Mouse (Mus musculus) regulatory T cell (primary cell): ENCODE data around the gene Mfsd2b.

Experiments
- in situ Hi-C: fragments of 300-600 bp; cut with MboI, MseI; formaldehyde crosslinking; loops from one replicate; pipeline ENCODE4 v1.15.1; 2025; ENCODE audit warnings: high pct_unique_total_duplicates

Mfsd2b gene

DNA sequence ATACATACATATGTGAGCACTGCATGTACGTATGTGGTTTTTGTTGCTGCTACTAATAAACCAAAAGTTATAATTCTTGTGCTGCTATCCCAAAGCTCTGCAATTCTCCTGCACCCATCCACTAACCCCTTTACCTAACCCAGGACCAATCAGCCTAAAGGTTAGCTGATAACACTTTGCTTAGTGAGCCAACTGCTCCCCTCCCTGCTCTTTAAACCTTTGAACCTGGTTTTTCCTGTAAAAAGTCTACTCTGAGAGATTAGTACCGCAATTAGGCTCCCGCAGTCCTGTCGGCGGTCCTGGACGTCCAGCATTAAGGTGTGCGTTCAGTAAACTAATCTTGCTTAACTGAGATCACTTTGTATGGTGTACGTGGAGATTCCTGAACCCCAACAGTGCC is 1.5 kb upstream of the Mfsd2b start:
- in situ Hi-C loops: no loop called here

GRCm38 (mm10) chr12:4873531-4873930 is 628 bp downstream of the Mfsd2b start:
- in situ Hi-C loops: no loop called here

GRCm38 (mm10) chr12:4872983-4873477 is 1.1 kb downstream of the Mfsd2b start:
- in situ Hi-C loops: no loop called here

GRCm38 (mm10) chr12:4872273-4872672 is 1.9 kb downstream of the Mfsd2b start:
- in situ Hi-C loops: no loop called here

DNA sequence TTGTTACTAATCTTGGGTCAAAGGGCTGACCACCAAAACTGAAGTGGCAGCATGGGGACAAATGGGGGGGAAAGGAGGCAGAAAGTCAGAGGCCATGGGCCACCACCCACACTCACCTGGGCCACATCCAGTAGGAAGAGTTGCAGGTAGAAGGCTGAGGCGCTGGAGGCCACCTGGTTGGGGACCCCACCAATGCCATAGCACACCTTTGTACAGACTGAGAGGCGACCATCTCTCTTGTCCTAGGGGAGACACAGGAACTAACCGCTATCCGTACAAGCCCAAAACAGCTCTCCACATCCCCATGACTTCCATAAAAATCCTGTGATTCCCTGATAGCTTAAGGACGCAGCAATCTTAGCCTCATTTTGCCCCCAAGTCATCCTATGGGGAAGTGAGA is 2.9 kb downstream of the Mfsd2b start:
- in situ Hi-C loops: no loop called here

DNA sequence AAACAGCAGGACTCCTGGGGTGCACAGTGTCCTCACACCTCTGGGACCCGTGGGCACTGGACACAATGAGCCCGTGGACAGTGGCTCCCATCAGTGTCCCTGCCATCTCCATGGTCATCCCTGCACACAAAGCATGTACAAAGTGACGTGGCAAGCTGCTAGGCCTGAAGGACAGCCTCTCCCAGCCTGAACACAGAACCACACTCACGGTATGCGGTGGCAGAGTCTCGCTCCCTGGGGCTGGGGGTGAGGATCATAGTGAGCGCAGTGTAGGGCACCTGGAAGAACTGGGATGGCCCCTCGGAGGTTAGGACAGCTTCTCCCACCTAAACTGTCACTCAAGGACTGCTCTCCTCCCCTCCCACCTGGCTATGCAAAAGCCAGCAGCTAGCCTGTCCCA is 5.2 kb downstream of the Mfsd2b start:
- in situ Hi-C loops: no loop called here

GRCm38 (mm10) chr12:4864338-4864690 is 9.8 kb downstream of the Mfsd2b start:
- in situ Hi-C loops: no loop called here

GRCm38 (mm10) chr12:4863654-4864337 is 10.4 kb downstream of the Mfsd2b start:
- in situ Hi-C loops: no loop called here

DNA sequence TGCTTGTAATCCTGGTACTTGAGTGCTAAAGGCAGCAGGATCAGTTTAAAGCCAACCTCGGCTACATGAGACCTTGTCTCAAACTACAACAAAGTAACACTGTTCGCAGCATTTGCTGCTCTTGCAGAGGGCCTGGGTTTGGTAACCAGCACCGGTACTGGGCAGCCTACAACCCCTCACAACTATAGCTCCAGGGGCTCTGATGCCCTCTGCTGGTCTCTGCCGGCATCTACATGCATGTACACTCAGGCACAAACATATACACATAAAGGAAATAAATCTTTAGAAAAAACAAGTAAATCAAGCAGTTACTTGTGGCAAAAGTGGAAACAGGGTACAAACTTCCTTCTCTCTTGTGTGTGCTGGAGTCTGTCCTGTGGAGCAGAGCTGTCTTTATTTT is 11.5 kb downstream of the Mfsd2b start:
- in situ Hi-C loops: no loop called here

DNA sequence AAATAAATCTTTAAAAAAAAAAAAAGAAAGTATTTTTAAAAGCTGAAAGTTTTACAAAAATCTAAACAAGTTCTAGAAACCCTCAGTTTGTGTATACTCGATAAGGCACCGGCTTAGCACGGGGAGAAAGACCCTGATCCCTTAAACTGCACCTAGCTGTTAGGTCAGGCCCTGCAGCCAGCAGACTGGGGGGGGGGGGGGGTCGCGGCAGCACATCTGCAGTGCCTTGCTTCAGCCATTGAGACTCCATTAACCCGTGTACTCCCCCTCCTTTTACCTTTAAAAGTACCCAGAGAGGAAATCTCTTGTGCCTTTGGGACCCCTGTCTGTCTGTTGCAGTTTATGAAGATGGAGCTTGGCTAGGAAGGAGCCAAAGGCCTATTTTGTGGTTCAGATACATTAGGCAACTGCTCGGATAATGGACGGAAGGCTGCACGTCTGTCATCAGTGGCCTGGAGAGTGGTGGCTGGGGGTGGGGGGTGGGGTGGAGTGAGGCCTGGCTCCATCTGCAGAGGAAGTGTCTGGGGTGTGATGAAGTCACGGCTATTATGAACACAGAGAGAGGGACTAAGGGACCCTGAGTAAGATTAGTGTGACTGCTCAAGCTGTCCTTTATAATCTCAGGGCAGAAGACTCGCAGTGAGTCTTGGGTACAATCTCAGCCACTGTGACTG is 14.8 kb downstream of the Mfsd2b start:
- in situ Hi-C loops: no loop called here

GRCm38 (mm10) chr12:4856834-4857233 is 17.3 kb downstream of the Mfsd2b start:
- in situ Hi-C loops: no loop called here

- in situ Hi-C loops: no loop called here
Observed at GRCm38 (mm10) chr12:4856160-4856559, 18.0 kb downstream of the Mfsd2b start.

DNA sequence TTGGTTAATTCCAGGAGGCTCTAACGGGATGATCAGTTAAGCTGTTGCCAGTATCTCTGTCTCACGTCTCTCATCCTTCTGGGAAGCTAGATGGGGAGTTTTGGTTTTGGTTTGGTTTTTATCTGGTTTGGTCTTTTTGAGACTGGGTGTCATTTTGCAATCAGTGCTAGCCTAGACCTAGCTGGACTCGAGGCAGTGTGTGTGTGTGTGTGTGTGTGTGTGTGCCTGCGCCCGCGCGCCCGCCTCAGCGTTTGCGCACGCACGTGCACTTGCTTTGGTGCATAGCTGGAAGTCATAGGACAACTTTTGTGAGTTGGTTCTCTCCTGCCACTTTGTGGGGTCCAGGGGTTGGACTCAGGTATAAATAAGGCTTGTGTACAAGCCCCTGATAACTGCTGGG is 30.4 kb downstream of the Mfsd2b start:
- in situ Hi-C loops: no loop called here

- in situ Hi-C loops: no loop called here
Observed at GRCm38 (mm10) chr12:4842890-4843597, 31.1 kb downstream of the Mfsd2b start, which contains the start of gene Wdcp. Gene Wdcp (plus strand): TSS chr12:4843303.

DNA sequence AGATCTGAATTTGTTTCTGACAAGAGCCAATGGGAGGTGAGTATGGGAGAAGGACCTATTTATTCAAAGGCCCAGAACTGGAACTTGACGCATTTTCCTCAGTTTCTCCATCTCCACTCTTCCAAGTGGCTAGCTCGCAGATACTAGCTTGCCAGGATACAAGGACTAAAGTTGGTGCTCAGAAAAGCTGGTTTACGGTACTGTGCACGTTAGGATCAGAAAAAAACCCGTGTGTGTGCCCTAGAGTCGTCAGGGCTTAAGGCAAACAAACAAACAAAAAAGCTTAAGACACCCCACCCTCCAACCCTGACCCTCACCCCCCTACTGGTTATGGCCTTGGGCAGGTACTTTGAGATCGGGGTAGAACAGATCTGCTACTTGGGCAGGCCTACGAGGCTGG is 31.7 kb downstream of the Mfsd2b start:
- in situ Hi-C loops: no loop called here

GRCm38 (mm10) chr12:4841392-4841887 is 32.7 kb downstream of the Mfsd2b start, which contains the start of gene Fkbp1b:
Gene Fkbp1b (minus strand): TSS chr12:4841591.
- in situ Hi-C loops: no loop called here

GRCm38 (mm10) chr12:4840741-4841140 is 33.4 kb downstream of the Mfsd2b start:
- in situ Hi-C loops: no loop called here

DNA sequence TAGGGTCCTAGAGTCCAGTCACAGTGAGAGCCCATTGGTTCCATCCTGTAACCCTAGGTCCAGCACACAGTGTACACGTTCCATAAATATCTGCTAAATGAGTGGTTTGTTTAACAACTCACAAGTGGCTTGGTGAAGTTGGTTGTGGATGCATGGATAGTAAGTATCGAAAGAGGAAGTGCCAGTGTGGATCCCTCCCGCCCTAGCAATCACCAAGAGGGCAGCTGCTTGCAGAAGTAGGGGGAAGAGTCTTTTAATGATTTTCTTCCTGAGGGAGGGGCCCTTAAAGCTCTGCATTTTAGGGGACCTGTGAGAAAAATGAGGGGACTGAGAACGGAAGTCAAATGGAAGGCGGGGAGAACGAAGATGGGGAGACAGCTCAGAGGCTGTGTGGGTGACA is 34.1 kb downstream of the Mfsd2b start:
- in situ Hi-C loops: no loop called here

DNA sequence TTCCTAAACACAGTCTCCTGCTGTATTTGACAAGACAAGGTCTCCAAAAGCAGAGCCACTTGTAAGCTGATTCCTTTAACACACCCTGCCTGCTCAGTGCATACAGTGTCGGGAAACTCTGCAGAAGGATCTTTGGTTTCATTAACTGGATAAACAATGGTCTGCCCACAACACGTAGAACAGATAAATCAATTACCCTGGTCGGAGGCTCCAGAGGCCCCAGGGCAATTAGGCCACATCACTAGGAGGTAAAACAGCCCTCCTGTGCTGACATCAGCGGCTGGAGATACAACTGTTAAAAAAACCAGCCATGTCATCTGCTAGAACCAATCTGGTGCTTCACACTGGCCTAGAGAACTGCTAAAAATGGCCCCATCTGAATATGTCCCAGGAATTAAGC is 37.2 kb downstream of the Mfsd2b start:
- in situ Hi-C loops: loop anchor here (5.0 kb wide), 1 partner anchor 75 kb away; no protein-coding TSS in a partner anchor

DNA sequence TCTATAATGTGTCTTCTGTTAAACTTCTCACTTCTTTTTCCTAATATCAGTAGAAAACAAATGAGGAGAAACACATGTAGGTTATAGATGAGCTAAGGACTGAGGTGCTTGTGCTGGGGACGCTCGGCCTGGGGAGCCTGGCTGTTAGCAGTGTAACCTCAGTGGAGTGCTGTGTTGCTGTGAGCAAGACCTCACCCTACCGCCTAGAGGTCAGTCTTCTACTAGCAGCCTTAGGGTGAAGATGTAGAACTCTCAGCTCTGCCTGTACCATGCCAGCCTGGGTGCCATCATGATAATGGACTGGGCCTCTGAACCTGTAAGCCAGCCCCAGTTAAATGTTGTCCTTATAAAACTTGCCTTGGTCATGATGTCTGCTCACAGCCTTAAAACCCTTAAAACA is 46.9 kb downstream of the Mfsd2b start:
- in situ Hi-C loops: no loop called here

- in situ Hi-C loops: no loop called here
Observed at GRCm38 (mm10) chr12:4817361-4818101, 56.6 kb downstream of the Mfsd2b start, which contains the start of gene Sf3b6. Gene Sf3b6 (plus strand): TSS chr12:4817544.
